Mouse (Mus musculus) heart, adult 9 months (tissue): Measurements from ENCODE around the gene Kcnab2.

ENCODE experiments used
- DNase-seq, 2 experiments: peaks; one replicate each; pipeline ENCODE4 v3.0.0; 2022; ENCODE audit warnings: low spot score in 2 of 2

Gene Kcnab2

GRCm38 (mm10) chr4:152477466-152478223, at the start of gene Kcnab2:
TSS of gene Kcnab2 (minus strand) at chr4:152477871.
- peak; percentile 98 to 99 for DNase-seq

- peak in 1 of 2 experiments; percentile 6 for DNase-seq
These were observed 42.4 kb upstream of the Kcnab2 start for GRCm38 (mm10) chr4:152520083-152520482.

DNA sequence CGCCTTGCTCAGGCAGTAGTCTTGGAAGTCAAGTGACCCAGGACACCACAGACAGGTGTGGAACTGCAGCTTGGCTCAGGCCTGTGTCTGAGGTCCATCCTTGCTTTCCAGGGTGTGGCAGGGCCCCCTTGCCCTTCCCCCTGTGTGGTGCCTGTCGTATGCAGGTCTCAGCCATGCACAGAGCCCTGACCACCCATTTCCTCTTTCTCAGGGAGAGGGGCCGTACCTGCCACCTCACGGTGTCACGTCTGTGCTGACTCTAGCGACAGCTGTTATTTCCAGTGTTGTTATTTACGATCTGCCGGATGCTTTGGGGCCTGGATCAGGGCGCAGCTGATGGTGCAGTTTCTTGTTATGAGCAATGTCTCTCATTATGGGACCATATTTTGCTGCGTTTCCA, 41.4 kb upstream of the Kcnab2 start:
- no peak for DNase-seq

DNA sequence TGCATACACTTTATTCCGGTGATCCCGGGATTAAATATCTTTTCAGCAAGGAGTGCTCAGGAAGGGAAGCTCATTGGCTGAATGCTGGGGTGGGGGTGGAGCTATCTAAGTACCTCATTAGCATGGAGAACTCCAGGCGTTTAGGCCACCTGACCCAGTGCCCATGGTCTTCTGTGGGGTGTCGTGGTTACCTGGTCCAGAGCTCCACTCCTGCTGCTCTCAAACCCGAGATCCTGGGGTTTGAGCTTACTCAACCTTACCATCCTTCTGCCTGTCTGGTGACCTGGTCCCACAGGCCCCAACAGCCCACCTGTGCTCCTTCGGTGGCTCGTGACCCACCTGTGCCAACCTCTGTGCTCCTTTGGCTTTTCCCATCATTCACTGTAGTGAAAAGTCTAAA, 37.2 kb upstream of the Kcnab2 start:
- no peak for DNase-seq

- DNase-seq = no peak
These were observed 34.7 kb upstream of the Kcnab2 start for GRCm38 (mm10) chr4:152512221-152512925.

GRCm38 (mm10) chr4:152494360-152494879, 16.7 kb upstream of the Kcnab2 start:
- no peak for DNase-seq

GRCm38 (mm10) chr4:152491250-152491899, 13.7 kb upstream of the Kcnab2 start:
- peak; percentile 34 to 41 for DNase-seq

DNA sequence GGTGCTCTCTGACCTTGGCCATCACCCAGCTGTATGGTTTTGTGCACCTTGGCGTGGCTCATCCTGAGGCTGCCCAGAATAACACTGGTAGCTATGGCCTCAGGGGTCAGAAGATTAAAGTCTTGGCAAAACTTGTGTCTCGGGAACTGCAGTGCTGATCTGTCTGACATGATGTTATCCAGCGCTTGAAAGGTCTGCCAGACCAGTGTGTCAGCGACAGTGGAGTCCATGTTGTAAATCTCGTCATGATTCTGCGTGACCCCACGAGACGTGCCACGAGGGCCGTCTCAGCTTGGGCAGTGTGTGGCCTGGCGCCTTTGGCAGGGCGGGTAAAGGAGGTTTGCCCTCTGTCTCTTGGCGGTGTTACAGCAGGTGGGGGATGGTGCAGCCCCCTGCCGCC, 12.6 kb upstream of the Kcnab2 start:
- peak in 1 of 2 experiments; percentile 10 for DNase-seq

DNA sequence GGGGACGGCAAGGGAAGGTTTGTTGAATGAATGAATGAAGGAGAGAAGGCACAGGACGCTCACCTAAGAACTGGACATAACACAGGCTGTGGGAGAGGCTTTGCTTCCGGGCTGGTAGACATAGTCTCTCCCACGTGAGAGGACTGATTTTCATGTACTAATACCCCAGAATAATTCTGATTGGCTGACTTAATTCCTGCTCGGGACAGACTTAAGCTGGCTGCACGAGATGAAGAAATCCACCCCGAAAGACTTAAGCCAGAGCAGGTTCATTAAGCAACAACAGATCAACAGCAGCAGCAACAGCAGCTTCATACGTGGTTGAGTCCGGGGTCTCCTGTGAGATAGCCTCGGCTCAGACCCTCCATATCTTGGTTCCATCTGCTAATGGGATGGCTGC, 10.4 kb upstream of the Kcnab2 start:
- no peak for DNase-seq

GRCm38 (mm10) chr4:152480426-152480825, 2.8 kb upstream of the Kcnab2 start:
- DNase-seq = no peak

DNA sequence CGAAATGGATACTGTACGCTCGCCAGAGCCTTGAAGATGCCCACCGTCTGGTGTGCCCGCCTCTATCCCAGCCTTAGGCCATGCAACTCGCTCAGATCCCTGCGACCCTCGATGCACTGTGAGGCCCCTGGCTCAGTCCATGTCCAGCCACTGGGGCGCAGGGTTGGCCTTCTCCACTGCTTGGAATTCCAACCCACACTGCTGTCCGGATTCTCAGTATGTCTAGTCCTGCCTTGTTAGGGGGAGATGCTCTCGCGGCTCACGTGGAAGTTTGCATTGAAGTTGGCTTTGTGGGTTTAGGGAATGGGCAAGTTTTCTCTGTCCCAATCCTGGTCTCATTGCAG, 525 bp upstream of the Kcnab2 start:
- DNase-seq = peak in 1 of 2 experiments; percentile 15

DNA sequence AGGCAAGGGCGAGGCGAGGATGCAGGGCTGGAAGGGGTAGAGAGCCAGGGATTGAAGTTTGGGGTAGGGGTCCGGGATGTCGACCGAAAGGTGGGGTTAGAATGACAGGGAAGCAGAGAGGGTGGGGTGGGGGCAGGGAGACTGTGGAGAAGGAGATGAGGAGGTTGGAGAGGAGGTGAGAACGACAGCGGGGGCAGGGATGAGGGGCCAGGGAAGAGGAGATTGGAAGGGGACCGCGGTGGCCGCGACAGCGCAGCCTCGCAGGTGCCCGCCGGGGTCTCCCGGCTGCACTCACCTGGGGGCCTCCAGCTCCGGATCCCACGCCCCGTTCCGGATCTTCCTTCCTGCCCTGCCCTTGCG, 585 bp downstream of the Kcnab2 start:
- no peak for DNase-seq

DNA sequence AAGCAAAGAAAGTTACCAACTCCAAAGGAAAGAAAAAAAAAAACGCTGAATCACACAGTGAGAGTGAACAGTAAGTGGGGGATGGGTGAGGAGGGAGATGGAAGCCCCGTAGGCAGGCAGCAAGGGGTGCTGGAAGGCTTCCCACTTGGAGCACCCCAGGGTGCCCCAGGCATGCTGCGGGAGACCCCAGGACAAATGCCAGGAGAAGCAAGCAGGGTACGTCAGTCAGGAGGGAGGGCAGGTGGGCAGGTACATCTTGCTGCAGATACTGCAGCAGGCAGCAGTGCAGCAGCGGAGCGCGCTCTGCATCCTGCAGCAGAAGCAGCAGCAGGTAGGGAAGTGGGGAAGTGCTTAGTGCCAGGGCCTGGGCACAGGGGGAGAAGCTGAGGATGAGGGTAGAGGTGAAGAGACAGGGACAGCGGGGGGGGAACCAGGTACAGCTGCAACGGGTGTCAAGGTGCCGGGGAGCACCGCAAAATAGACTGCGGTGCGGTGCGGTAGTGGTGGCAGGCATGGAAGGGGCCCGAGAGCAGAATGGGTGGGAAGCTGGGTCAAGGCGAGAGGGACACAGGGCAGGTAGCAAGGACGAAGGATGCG, 1.1 kb downstream of the Kcnab2 start, which contains the start of gene Nphp4:
Nphp4 (plus strand) TSS at position 280 of the 597 bp plus-strand sequence.
- DNase-seq = no peak

DNA sequence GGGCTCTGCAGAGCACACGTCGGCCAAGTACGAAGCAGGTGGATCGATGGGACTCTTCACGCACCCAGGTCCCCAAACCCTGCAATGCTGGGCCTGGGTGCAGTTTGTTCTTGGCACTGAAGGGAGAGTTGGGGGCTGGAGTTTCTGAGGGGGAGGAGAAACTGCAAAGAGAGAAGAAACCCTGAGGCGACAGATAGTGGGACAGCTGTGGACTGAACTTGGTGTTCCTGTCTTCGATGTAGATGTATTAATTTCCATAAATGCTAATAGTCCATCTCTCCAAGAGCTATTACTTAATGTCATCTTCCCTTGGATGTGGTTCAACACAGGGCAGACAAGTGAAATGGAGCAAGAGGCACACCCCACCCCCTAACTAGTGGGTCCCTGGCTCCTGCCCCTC, 1.7 kb downstream of the Kcnab2 start:
- no peak for DNase-seq

DNA sequence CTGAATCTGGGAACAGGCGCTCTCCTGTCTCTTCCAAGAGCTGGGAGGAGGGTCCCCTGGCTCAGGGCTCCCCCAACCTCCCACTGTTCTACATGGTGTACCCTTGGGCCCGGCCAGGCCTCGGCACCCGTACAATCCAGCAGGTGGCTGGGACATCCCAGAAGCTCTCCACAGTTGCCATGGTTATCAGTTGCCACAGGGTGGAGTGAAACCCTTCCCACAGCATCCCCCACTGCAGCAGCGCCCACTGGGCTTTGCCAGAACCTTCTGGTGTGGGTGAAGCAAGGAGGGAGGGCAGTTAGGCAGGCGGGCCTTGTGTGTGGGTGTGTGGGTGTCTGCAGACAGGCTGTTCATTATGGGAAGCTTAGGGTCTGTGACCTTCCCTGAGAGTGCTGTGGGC, 9.7 kb downstream of the Kcnab2 start:
- no peak for DNase-seq

DNA sequence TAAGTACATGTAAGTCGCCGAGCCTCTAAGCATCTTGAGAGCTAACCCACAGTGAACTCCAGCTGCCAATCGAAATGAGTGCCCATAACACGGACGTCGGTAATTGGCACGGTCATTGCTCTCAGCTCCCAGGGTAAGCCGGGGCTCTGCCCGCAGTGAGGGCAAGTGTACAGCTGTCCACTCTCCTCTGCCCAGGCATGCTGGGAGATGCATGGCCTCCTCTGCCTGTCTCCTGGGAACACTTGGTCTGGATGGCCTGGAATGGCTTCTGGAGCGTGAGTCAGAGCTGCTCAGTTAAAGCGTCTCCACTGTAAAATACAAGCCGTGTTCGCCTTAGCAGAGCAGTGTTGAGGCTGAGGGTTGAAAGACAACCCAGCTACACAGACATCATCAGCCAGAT, 11.1 kb downstream of the Kcnab2 start:
- no peak for DNase-seq

GRCm38 (mm10) chr4:152465116-152465515, 12.6 kb downstream of the Kcnab2 start:
- no peak for DNase-seq

DNA sequence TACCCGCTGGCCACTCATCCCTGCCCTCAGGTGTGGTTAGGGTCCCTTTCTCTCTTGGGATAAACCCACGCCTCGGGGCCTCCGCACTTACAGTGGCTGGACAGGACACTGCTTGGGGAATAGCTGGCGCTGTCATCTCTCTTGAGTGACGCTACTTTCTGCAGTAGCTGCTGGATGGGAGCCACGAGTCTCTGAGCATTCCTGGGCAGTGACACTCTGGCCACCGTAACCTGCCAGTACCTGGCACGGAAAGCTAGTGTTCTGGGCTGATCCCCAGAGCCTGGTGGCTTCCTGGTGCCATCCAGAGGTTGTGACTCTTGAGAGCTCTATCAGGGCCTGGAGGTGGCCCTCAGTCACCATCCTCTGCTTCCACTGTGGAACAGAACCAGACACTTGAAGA, 14.5 kb downstream of the Kcnab2 start:
- peak; percentile 44 to 55 for DNase-seq

GRCm38 (mm10) chr4:152462516-152462915, 15.2 kb downstream of the Kcnab2 start:
- DNase-seq = no peak

DNA sequence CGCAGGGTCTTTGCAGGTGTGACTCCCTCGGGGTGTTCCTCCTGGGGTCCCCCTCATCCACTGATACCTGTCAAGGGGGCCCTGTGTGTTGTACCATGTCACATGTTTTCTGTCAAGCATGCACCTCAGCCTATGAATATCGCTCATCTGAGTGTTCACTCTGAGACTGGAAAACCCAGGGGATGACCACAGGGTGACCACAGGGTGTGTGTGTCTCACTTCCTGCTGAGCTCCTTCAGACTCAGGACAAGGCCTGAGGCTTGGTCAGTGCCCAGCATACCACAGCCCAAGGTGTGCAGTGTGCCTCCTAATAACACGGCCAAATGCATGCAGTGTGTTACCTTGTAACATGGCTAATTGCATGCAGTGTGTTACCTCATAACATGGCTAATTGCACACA, 20.0 kb downstream of the Kcnab2 start:
- no peak for DNase-seq

- no peak for DNase-seq
These were observed 21.1 kb downstream of the Kcnab2 start for GRCm38 (mm10) chr4:152456609-152457008.

DNA sequence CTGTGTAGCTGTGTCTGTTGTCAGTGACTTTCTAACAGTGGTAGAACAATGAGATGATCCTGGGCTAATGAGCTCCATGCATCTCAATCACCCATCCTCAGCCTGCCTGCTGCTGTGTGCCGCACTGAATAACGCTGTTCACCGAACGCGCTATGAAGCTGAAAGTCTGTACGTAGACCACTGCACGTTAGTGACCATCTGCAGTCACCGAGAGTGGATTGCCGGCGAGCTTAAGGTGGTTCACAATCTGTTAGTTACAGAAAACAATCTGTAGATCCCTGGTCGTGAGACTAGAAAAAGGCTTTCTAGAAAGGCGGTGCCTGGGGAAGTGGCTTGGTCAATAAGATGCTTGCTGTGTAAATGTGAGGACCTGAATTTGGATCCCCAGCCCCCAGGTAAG, 23.5 kb downstream of the Kcnab2 start:
- no peak for DNase-seq
